Mouse (Mus musculus): ENCODE measurements around the gene Itgb5. TPM values are rescaled to one million over a fixed set of nuclear protein-coding genes. Genes with fewer than 3 reads are reported as not detected.

The Itgb5 gene
- total and polyA plus RNA-seq, 3 experiments = 0.85 to 20.1 (median 1.8) TPM

DNA sequence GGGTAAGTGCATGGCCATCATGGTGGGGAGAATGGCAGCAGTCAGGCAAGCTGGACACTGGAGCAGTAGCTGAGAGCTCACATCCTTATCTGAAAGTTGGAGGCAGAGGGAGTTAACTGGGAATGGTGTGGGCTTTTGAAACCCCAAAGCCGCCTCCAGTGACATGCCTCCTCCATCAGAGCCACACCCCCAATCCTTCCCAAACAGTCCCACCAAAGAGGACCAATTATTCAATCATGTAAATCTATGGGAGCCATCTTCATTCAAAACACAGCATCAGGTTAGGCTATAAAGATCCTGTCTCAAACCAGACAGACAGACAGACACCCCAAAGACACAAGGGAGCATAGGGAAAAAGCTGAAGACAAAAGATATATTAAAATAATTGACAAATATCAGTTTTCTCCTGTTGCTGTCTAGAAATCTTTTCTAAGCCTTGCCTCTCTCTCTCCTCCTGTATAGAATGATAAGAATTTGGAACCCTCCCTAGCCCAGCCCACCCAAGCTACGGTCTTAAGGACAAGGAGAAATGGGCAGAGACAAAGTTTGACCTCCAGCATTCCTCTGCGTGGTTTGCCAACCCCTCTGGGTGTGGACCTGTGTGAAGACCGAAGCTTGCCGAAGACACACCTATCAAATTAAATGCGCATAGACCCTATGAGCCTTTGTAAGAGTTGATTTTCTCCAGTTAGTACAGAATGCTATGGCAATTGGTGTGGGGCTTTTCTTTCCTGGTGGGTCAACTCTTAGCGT, 10.9 kb upstream of the Itgb5 start:
- in situ Hi-C loops (cut with MboI; ENCODE audit: low pct_ligation_motif_present, low pct_unique_long_range_greater_than_20kb, low sequenced_read_pairs) = no loop called here
- H3K4me1 ChIP-seq (ENCODE audit: control insufficient read depth in 1 of 2, insufficient read depth in 2 of 2) = peaks cover 2 to 25% of the 10 kb centered on the region in 2 experiments; a peak in 2 of 4 replicates
- DNase-seq (ENCODE audit: extremely low read depth) = no peak
- H3K4me2 ChIP-seq (ENCODE audit: insufficient read depth, low read depth, poor library complexity, severe bottlenecking) = no peak overlapping the region
- dilution Hi-C loops (cut with MboI; ENCODE audit: extremely low pct_ligation_motif_present, extremely low pct_unique_long_range_greater_than_20kb, low sequenced_read_pairs) = no loop called here
- no peaks in the 10 kb centered on the region for H3K36me3 ChIP-seq (replicated peaks in 1 of 2; ENCODE audit: control insufficient read depth in 1 of 2, insufficient read depth in 1 of 2, low read length in 1 of 2)
- no peaks in the 10 kb centered on the region for H3K79me2 ChIP-seq (replicated peaks; ENCODE audit: control insufficient read depth, extremely low read depth, insufficient read depth, poor library complexity, severe bottlenecking)
- no peak overlapping the region for H3K9ac ChIP-seq (ENCODE audit: insufficient read depth, low read depth)
- no peak overlapping the region for H3K27ac ChIP-seq (ENCODE audit: insufficient read depth, low read depth)
- peaks cover 6% of the 10 kb centered on the region for H3K9me3 ChIP-seq (replicated peaks; ENCODE audit: low read length)
- H3K27me3 ChIP-seq (replicated peaks) = peaks cover 2% of the 10 kb centered on the region
- TF ChIP-seq ZMIZ1 (IDR thresholded peaks at IDR 0.05; ENCODE audit: low read depth, low read length) = no peak
- TF ChIP-seq UBTF (IDR thresholded peaks at IDR 0.05; ENCODE audit: low read depth, low read length) = no peak
- TF ChIP-seq MAX (IDR thresholded peaks at IDR 0.05; ENCODE audit: low read length) = no peak
- TF ChIP-seq CHD1 (IDR thresholded peaks at IDR 0.05; ENCODE audit: low read depth, low read length) = no peak
- TF ChIP-seq ETS1 (conservative IDR thresholded peaks at IDR 0.05; ENCODE audit: low read depth, low read length) = no peak
- TF ChIP-seq MEF2A (IDR thresholded peaks at IDR 0.05; ENCODE audit: borderline replicate concordance, low read depth, low read length) = no peak
- TF ChIP-seq KAT2A (IDR thresholded peaks at IDR 0.05; ENCODE audit: insufficient replicate concordance, low read length) = no peak
- no peak for TF ChIP-seq POLR2AphosphoS2 (IDR thresholded peaks at IDR 0.05; ENCODE audit: low read depth, low read length)
- no peak for TF ChIP-seq EP300 (IDR thresholded peaks at IDR 0.05; ENCODE audit: low read length)
- TF ChIP-seq ZNF384 (IDR thresholded peaks at IDR 0.05; ENCODE audit: low read depth, low read length) = no peak
- no peak for TF ChIP-seq ELF1 (IDR thresholded peaks at IDR 0.05; ENCODE audit: low read depth, low read length)
- no peak for TF ChIP-seq E2F4 (IDR thresholded peaks at IDR 0.05; ENCODE audit: insufficient replicate concordance, low read depth, low read length)
- TF ChIP-seq HCFC1 (IDR thresholded peaks at IDR 0.05; ENCODE audit: low read depth, low read length) = no peak
- TF ChIP-seq MYC (IDR thresholded peaks at IDR 0.05; ENCODE audit: low read depth, low read length) = no peak
- TF ChIP-seq MAZ (IDR thresholded peaks at IDR 0.05; ENCODE audit: low read depth, low read length) = no peak
- no peak for TF ChIP-seq USF1 (IDR thresholded peaks at IDR 0.05; ENCODE audit: low read depth, low read length)
- TF ChIP-seq USF2 (conservative IDR thresholded peaks at IDR 0.05; ENCODE audit: low read depth, low read length) = no peak
- no peak for TF ChIP-seq SMC3 (IDR thresholded peaks at IDR 0.05; ENCODE audit: low read depth, low read length)
- TF ChIP-seq MXI1 (IDR thresholded peaks at IDR 0.05; ENCODE audit: low read depth, low read length) = no peak
- no peak overlapping the region for H3K4me3 ChIP-seq (replicated peaks in 1 of 3; ENCODE audit: low read depth in 2 of 3, low read length in 2 of 3, poor library complexity in 1 of 3)

Data from CH12.LX (cell line).